Mouse (Mus musculus) heart, adult 2 months (tissue): Measurements from ENCODE around the gene Rap1gap2. TPM values are rescaled to one million over a fixed set of nuclear protein-coding genes. Genes with fewer than 3 reads are reported as not detected.

ENCODE experiments used
- DNase-seq, 2 experiments: peaks; one replicate each; pipeline ENCODE4 v3.0.0; 2021
- H3K27ac ChIP-seq: fragments of 200-600 bp; 2 replicates; pipeline ENCODE4 v1.8.1; 2022
- H3K27me3 ChIP-seq: fragments of 200-500 bp; 2 replicates; pipeline ENCODE4 v1.6.1; 2012; ENCODE audit warnings: mild to moderate bottlenecking, low read length, inconsistent platforms, mixed read lengths; ENCODE audit not compliant: control insufficient read depth, insufficient read depth
- H3K36me3 ChIP-seq: fragments of 200-500 bp; 2 replicates; pipeline ENCODE4 v1.6.1; 2012; ENCODE audit warnings: low read length, inconsistent platforms; ENCODE audit not compliant: control insufficient read depth, insufficient read depth
- H3K4me1 ChIP-seq: fragments of 200-500 bp; 2 replicates; pipeline ENCODE4 v1.6.1; 2011; ENCODE audit warnings: low read length; ENCODE audit not compliant: control insufficient read depth, insufficient read depth
- H3K4me3 ChIP-seq: fragments of 200-600 bp; 2 replicates; pipeline ENCODE4 v1.8.1; 2022
- H3K79me2 ChIP-seq: fragments of 200-500 bp; replicated peaks from 2 replicates; pipeline ENCODE4 v1.6.1; 2012; ENCODE audit warnings: mild to moderate bottlenecking, inconsistent platforms, low read length, moderate library complexity, mixed read lengths; ENCODE audit not compliant: control insufficient read depth, insufficient read depth
- H3K9ac ChIP-seq: fragments of 200-500 bp; 2 replicates; pipeline ENCODE4 v1.6.1; 2012; ENCODE audit warnings: low read depth, mild to moderate bottlenecking, control low read depth, inconsistent platforms, low read length, mixed read lengths
- CTCF ChIP-seq: fragments of 200-600 bp; IDR thresholded peaks from 2 replicates; pipeline ENCODE4 v1.8.1; 2022; ENCODE audit warnings: antibody characterized with exemption, mild to moderate bottlenecking, moderate library complexity
- EP300 ChIP-seq: fragments of 200-500 bp; IDR thresholded peaks from 2 replicates; pipeline ENCODE4 v1.6.1; 2011; ENCODE audit warnings: low read depth, low read length, control low read depth; ENCODE audit not compliant: insufficient read depth
- POLR2A ChIP-seq: fragments of 200-500 bp; IDR thresholded peaks from 2 replicates; pipeline ENCODE4 v1.6.1; 2011; ENCODE audit warnings: mild to moderate bottlenecking, low read depth, low read length, control low read depth; ENCODE audit not compliant: insufficient read depth
- WGBS: fragments of 180-500 bp; shearing (Covaris S2); methylation state at CpG from one replicate; pipeline ENCODE4 v1.1.7; 2018; 5-methylcytosine and 5-hydroxymethylcytosine counted together
- intact Hi-C: fragments of 180-260 bp; cut with DNase I; formaldehyde crosslinking; loops from one replicate; pipeline ENCODE4 v1.15.1; 2025
- polyA plus RNA-seq: library from polyadenylated mRNA; depleted of rRNA; stranded (reverse); fragments of >200 nt; gene quantifications from 2 replicates; pipeline ENCODE4 v1.2.3, GENCODE M21; 2012
- total RNA-seq, 2 experiments: library from RNA; stranded (reverse); gene quantifications; 2 replicates each; pipeline ENCODE4 v1.2.3; 2021

The Rap1gap2 gene
- total and polyA plus RNA-seq, 3 experiments, result 43.9 to 88.9 (median 82.7) TPM

DNA sequence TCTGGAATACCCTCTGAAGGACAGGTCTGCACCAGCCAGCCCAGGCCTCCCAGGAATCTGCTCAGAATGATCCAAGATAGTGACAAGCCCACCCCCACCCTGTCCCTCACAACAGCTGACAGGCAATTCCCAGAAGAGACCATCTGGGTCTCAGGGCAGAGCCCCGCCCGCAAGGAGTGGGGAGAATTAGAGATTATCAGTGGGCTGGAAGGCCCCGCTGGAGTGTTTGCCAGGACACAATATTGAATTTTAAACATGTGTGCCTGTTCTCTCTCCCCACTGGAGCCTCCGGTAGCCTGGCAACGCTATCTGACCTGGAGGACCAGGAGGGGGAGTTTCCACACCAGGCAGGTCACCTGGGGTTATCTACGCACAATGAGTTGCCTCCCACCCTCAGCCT lies 142.5 kb downstream of the Rap1gap2 start:
- Histone ChIP-seq H3K36me3 (no peaks in the 10 kb centered on the region), H3K9ac (no peak overlapping the region), H3K27ac (no peak overlapping the region), H3K4me1 (peaks cover 2% of the 10 kb centered on the region; the same call in 1 of the 2 replicates), H3K4me3 (no peak overlapping the region), H3K79me2 (no peaks in the 10 kb centered on the region), H3K27me3 (no peaks in the 10 kb centered on the region)
- TF ChIP-seq POLR2A, result no peak
- no peak for TF ChIP-seq EP300
- TF ChIP-seq CTCF, result no peak
- 24% methylated on average over 6 of the region's 6 CpGs for WGBS
- DNase-seq, result peak in 1 of 2 experiments; percentile 44
- intact Hi-C loops, result loop anchor here (5.0 kb wide), 1 partner anchor 66 kb away; no protein-coding TSS in a partner anchor

GRCm38 (mm10) chr11:74465712-74466111 lies 145.0 kb downstream of the Rap1gap2 start:
- DNase-seq, result no peak
- 45% methylated on average over 7 of the region's 7 CpGs for WGBS

GRCm38 (mm10) chr11:74464181-74464977 lies 146.3 kb downstream of the Rap1gap2 start:
- intact Hi-C loops, result no loop called here
- H3K9ac ChIP-seq, result no peak overlapping the region
- H3K27ac ChIP-seq, result no peak overlapping the region
- DNase-seq, result no peak
- WGBS, result 82% methylated on average over 10 of the region's 10 CpGs
- TF ChIP-seq EP300 (no peak), CTCF (no peak), POLR2A (no peak)
- H3K36me3 ChIP-seq, result no peaks in the 10 kb centered on the region
- H3K79me2 ChIP-seq, result no peaks in the 10 kb centered on the region
- no peaks in the 10 kb centered on the region for H3K27me3 ChIP-seq
- no peak overlapping the region for H3K4me3 ChIP-seq
- H3K4me1 ChIP-seq, result peaks cover 2% of the 10 kb centered on the region; the same call in 1 of the 2 replicates

More at GRCm38 (mm10) chr11:74465712-74466111, 145.0 kb downstream of the Rap1gap2 start:
- no peaks in the 10 kb centered on the region for H3K79me2 ChIP-seq
- no peaks in the 10 kb centered on the region for H3K36me3 ChIP-seq
- no peak overlapping the region for H3K4me3 ChIP-seq
- H3K4me1 ChIP-seq, result peaks cover 2% of the 10 kb centered on the region; the same call in 1 of the 2 replicates
- H3K9ac ChIP-seq, result no peak overlapping the region
- H3K27me3 ChIP-seq, result no peaks in the 10 kb centered on the region
- no peak overlapping the region for H3K27ac ChIP-seq
- intact Hi-C loops, result loop anchor here (5.0 kb wide), 1 partner anchor 63 kb away; no protein-coding TSS in a partner anchor
- TF ChIP-seq POLR2A (no peak), CTCF (peak; percentile 67)

DNA sequence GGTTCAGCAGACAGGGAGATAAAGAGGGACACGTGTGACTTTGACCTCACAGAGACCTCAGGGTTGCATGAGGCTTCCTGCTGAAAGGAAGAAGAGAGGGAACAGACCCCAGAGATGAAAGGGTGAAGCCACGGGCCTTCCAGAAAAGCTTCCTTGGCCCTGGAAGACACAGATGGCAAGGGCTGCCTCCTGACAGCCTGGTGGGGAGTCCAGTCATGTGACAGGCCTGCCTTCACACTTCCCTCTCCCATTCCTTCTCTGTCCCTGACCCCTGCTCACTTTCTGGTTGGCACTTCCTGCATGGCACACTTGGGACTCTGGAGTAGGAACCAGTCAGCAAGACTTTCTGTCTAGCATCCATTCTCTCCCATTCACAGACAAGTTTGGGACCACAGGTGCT lies 148.1 kb downstream of the Rap1gap2 start:
- intact Hi-C loops, result no loop called here
- TF ChIP-seq POLR2A (no peak), CTCF (no peak), EP300 (no peak)
- Histone ChIP-seq H3K4me3 (no peak overlapping the region), H3K9ac (no peak overlapping the region), H3K4me1 (peaks cover 1% of the 10 kb centered on the region; the same call in 1 of the 2 replicates), H3K27me3 (no peaks in the 10 kb centered on the region), H3K27ac (no peak overlapping the region), H3K36me3 (no peaks in the 10 kb centered on the region), H3K79me2 (no peaks in the 10 kb centered on the region)
- DNase-seq, result no peak
- WGBS, result 19% methylated on average over 2 of the region's 2 CpGs

GRCm38 (mm10) chr11:74459651-74460050 lies 151.1 kb downstream of the Rap1gap2 start:
- H3K27me3 ChIP-seq, result no peaks in the 10 kb centered on the region
- H3K27ac ChIP-seq, result no peak overlapping the region
- TF ChIP-seq POLR2A (no peak), EP300 (no peak), CTCF (no peak)
- H3K9ac ChIP-seq, result no peak overlapping the region
- intact Hi-C loops, result no loop called here
- no peaks in the 10 kb centered on the region; the same call in 1 of the 2 replicates for H3K79me2 ChIP-seq
- H3K4me3 ChIP-seq, result no peak overlapping the region
- H3K36me3 ChIP-seq, result no peaks in the 10 kb centered on the region
- H3K4me1 ChIP-seq, result peaks cover 4% of the 10 kb centered on the region; the same call in 1 of the 2 replicates
- DNase-seq, result no peak
- WGBS, result 80% methylated on average over 8 of the region's 8 CpGs

GRCm38 (mm10) chr11:74458400-74458799 lies 152.3 kb downstream of the Rap1gap2 start:
- peak overlapping the region; percentile 49 for H3K27ac ChIP-seq
- peaks cover 4% of the 10 kb centered on the region; the same call in 1 of the 2 replicates for H3K4me1 ChIP-seq
- intact Hi-C loops, result no loop called here
- peak in 1 of 2 experiments; percentile 54 for DNase-seq
- no peak overlapping the region for H3K9ac ChIP-seq
- H3K36me3 ChIP-seq, result no peaks in the 10 kb centered on the region
- WGBS, result 40% methylated on average over 3 of the region's 3 CpGs
- no peaks in the 10 kb centered on the region for H3K27me3 ChIP-seq
- H3K79me2 ChIP-seq, result no peaks in the 10 kb centered on the region; the same call in 1 of the 2 replicates
- TF ChIP-seq EP300 (no peak), CTCF (no peak), POLR2A (no peak)
- no peak overlapping the region for H3K4me3 ChIP-seq
